Mouse (Mus musculus): ENCODE measurements around the gene Clcnkb.
A peak's percentile ranks its signal among the peaks of the same experiment; 100 is the strongest.

DNA sequence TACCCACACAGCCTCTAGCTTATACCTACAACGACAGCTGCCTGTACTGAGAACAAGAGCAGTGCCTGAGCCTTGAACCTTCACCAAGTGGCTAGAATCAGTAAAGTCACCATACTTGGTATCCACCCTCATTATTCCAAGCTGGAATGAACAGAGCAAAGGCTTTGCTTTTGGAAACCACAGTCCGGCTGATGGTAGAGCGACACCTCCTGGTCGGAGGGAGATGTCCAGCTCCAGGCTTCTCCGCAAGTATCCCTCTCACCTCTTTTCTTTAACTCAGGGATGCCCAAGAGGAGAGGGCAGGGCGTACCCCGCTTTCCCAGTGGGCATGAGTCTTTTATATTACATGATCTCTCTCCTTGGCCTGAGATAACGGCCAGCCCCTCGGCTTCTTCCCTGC lies 14.0 kb upstream of the Clcnkb start:
- TF ChIP-seq CTCF (IDR thresholded peaks at IDR 0.05; ENCODE audit: low read depth, low read length), result peak; percentile 86
- TF ChIP-seq POLR2A (IDR thresholded peaks at IDR 0.05; ENCODE audit: insufficient read depth, low read length), result no peak
